Mouse (Mus musculus) C2C12 (cell line): ENCODE measurements at regions not wholly inside any gene's neighbourhood (a gene's known extent, or its start where the extent isn't known, plus 50 kb on each side); places are given as distances from the start of the nearest gene placed in this dataset.

ENCODE experiments used
- CTCF ChIP-seq: IDR thresholded peaks from one replicate; pipeline ENCODE4 v1.5.1; 2011; ENCODE audit not compliant: control insufficient read depth, insufficient read depth, insufficient read length
- FOSL1 ChIP-seq: IDR thresholded peaks from one replicate; pipeline ENCODE4 v1.8.0; 2011; ENCODE audit warnings: mild to moderate bottlenecking, low read length; ENCODE audit not compliant: poor library complexity, insufficient read depth, severe bottlenecking
- MAX ChIP-seq: IDR thresholded peaks from one replicate; pipeline ENCODE4 v1.6.1; 2011; ENCODE audit warnings: mild to moderate bottlenecking, control low read depth
- MYOD1 ChIP-seq: IDR thresholded peaks from one replicate; pipeline ENCODE4 v1.6.1; 2011; ENCODE audit warnings: low read depth; ENCODE audit not compliant: control insufficient read depth, insufficient read length
- MYOG ChIP-seq: IDR thresholded peaks from one replicate; pipeline ENCODE4 v1.6.1; 2011; ENCODE audit not compliant: control insufficient read depth, insufficient read length; ENCODE audit errors: extremely low read depth
- USF1 ChIP-seq: IDR thresholded peaks from one replicate; pipeline ENCODE4 v1.6.1; 2011; ENCODE audit warnings: low read depth, mild to moderate bottlenecking, control low read depth, moderate library complexity

DNA sequence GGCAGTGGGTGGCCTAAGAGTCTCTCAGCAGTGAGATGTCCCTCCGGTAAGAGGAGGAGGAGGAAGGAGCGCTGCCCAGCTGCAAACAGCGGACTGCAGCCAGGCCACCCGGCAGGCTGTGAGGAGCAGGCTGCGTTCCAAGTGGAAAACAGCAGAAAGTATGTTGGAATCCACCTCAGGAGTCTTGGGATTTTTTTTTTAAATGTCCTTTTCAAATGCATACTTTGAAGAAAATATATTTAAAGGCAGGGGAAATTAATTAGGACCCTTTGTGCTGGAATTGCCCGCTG is 54.3 kb upstream of the Coro2b start:
- TF ChIP-seq CTCF (no peak), MAX (no peak), MYOG (no peak), USF1 (no peak), FOSL1 (no peak), MYOD1 (no peak)
